Mouse (Mus musculus): ENCODE results near the gene Mfsd14a.

DNA sequence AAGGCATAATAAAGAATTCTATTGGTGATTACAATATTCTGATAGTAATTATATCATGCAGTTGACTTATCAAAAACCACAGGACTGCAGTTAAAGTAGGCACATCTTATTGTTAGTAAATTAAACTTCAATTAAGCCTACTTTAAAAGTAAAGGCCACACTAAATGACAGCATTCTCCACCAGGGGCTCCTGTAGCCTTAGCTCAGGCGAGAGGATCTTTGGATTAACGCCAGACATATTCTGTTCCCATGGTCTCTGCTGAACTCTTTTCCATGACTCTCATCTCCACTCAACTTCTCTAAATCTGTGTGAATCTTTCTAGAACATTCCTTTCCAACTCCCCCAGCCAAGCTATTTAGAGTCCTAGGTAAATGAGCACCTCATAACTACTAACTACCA is 36.3 kb upstream of the Mfsd14a start:
- no peak for TF ChIP-seq EP300 (IDR thresholded peaks at IDR 0.05; ENCODE audit: low read depth)
- no peak for TF ChIP-seq CTCF (IDR thresholded peaks at IDR 0.05; ENCODE audit: low read depth)
